Mouse (Mus musculus): ENCODE results near the gene Cdca4.
A peak's percentile ranks its signal among the peaks of the same experiment; 100 is the strongest.

Cdca4 gene

DNA sequence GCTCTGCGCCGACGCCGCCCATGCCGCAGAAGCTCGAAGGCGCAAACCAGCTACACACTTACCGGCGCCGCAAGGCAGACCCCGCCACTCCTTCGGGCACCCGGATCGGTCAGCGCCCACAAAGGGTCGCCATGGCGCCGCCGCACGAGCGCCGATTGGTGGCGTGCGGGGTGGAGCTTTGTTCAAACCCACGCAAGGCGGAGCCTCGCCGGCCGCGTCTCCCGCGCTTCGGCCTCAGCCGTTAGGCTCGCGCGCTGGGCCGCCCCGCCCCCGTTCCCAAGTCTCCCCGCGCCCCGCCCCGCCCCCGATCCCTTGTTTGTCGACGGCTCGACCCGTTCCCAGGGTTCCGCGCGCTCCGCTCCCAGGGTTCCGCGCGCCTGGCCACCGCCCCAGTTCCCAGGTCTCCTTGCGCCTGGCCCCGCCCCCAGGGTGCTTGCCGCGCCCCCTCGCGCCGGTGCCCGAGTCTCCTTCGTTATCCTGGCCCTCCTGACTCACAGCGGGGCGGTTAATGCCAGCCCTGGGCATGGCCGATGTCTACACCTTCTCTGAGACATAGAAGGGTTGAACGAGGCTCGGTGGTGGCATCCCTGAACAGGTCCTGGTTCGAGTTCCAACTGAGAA, at the start of gene Cdca4:
Cdca4 (minus strand) TSS at position 180 of the 621 bp plus-strand sequence.
- peak; percentile 90 for DNase-seq (ENCODE audit: low read depth)

DNA sequence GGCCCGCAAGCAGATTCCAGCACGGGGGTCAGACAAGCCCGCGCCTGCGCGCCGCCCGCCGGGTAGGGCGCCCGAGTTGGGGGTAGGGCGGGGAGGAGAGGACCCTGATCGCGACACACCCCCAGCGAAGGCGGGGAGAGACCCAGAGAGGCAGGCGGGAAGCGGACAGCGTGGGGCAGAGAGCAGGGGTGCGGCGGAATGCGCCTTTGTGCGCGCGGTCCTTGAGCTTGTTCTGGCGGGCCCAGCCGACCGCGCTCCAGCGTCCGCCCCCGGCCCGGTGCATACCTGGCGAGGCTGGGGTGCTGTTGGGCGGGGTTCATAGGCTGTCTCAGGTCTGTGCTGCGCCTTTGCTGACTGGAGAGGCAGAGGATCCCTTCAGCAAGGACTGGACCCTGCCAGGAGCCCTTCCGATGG, 48.4 kb upstream of the Cdca4 start:
- DNase-seq (ENCODE audit: low read depth), result no peak

DNA sequence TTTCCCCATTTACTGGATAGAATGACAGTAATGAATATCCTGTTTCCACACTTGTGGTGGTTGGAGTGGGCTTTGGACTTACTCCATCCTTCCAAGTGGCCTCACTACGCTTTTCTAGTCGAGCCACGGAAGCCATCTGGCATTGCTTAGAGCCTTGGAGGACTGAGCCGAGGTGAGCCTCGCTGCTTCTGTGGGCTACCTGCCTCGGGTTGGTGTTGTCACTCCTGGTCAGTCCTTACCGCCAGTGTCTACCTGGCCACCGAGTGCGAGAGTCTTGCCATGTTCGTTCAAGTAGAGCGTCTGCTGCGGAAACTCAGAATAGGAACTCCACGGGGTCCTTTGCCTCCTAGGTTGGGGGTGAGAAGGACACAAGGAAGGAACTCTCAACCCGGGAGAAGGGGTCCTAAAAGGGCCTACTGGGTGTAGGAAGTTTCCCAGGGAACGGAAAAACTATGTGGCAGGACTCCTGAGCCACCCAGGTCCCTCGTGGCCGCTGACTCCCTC, 47.9 kb upstream of the Cdca4 start:
- no peak for DNase-seq (ENCODE audit: low read depth)

DNA sequence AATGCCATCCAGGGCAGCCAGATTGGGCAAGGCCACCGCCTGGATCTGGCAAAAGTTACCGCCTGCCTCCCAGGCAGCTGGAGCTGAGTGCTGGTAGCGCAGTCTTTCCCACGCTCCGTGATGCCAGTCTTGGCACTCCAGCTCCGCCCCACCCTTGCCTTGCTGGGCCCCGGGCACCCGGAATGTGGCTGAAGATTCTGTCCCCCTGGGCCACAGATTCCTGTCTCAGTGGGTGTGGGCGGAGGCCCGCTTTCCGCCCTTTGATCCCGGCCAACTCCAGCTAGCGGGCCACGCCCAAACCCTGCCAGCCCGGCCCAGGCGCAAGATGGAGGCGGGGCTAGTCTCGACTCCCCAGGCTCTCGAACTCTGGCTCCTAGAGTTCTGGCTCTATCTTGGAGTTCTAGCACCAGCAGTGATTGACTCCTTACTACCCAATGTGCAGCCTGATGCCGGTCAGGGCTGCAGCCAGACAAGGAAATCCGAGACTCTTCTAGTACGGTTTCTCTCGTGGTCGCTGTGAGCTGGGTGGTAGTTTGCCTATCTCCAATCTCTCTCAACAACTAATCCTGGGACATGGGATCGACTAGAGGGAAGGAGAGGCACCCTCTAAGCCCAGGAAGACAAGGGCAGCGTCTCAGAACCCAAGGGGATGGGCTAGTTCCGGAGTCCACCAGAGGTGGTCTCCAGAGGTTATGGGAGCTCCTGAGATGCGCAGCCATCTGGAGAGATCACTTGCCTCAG, 47.3 kb upstream of the Cdca4 start:
- peak; percentile 71 for DNase-seq (ENCODE audit: low read depth)

DNA sequence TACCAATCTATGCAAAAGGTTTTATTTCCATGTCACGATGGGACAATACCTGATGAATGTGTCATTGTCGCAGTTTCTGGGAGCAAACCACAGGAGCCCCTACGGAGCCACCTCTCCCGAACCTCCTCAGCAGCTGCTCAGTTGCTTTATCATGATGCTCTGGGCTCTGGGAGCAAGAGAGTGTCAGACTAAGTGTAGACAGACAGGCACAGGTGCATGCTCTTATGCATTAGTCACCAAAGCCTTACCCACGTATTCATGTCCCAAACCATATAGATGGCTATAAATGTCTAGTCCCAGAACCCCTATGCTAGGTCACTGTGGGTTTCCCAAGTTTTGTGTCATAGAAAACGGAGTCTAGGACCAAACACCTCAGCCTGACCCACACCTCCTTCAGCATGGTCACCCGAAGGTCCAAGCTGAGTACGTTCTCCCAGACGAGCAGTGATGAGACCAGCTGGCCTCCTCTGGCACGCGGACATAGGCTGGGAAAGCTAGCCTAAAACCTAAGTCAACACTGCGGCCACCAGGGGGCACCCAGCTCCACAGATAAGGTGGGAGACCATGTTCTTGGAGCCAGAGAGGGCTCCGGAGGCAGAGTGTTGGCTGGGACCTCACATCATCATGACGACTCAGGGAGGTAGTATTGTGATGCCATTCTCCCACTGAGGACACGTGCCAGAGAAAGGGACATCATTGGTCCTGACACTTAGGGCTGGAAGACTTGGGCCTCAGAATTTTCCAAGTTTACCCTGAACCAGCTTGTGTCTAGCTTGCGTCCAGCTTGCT, 46.2 kb upstream of the Cdca4 start:
- peak; percentile 70 for DNase-seq (ENCODE audit: low read depth)

DNA sequence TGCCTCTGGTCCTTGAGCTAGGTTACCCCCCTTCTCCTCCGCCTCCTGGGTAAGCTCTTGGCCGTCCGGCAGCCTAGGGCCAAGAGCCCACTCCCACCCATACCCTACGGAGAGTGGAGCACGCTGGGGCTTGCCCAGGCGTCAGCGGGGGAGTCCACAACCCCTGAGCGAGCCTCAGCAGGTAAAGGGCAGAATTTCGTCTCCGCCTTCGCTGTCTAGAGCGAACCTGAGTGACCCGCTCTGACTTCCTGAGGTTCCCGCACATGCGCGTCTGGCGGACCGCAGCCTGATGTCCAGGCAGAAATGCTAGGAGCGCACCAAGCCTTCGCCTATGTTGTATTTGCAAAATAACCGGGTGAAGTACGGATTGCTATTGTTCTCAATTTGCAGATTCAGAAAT, 45.0 kb upstream of the Cdca4 start:
- DNase-seq (ENCODE audit: low read depth), result no peak

DNA sequence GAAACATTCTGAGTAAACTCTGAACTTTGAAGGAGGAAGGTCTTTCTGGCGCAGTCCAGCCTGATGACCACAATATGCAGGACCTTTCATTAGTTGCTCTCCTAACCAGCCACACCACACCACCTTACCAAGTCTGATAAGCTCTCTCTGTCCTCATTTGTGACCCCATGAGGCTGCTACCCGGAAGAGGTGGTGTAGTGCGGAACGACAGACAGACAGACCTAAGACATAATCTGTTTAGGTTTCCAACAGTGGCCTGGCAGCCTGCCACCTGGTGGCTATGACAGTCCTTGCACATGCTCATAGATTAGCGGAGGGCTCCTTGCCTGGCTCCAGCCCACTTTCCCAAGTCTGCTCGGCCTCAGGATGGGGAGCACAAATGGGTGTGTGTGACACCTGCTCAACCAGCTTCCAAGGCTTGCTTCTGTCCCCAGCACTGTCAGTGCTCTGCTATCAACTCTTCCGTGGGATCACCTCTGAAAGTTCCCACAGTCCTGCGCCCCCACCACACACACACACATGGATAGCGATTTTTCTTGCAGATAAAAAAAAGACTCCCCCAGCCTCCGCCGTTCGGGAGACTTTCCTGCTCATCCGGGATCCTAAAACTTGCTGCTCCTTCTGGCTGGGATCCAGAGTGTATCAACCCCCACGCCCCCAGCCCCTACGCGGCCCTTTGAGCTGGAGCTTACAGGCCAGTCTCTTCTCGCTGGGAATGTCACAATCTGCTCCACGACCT, 44.4 kb upstream of the Cdca4 start:
- DNase-seq (ENCODE audit: low read depth), result no peak

DNA sequence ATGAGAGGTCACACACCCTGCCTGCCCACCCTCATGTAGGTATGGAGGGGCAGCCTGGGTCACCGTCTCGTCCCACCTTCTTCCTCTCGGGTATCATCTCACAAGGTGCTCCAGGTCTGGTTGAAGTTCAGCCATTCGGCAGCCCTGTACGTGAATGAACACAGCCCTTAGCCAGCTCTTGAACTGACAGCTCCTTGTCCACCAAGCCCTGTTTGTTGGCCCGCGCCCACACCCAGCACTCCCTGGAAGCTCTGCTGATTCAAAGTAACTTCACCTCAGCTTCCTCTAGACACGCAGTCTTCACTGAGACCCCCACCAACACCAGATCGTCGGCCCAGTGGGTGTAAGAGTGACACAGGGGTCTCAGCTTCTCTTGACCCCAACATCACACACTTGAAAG, 43.8 kb upstream of the Cdca4 start:
- DNase-seq (ENCODE audit: low read depth), result no peak

DNA sequence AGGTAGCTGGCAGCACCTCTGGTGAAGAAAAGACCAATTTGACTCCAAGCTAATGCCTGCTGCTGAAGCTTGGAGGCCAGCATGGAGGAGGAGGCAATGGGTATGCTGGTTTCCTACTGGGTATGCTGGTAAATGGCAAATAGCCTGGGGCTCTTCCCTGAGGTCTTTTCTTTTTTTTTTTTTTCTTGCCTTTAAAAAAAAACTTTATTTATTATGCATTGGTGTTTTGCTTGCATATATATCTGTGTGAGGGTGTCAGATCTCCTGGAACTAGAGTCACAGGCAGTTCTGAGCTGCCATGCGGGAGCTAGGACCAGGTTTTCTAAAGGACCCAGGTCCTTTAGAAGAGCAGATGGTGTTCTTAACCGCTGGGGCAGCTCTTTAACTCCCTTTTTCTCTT, 42.0 kb upstream of the Cdca4 start:
- no peak for DNase-seq (ENCODE audit: low read depth)

DNA sequence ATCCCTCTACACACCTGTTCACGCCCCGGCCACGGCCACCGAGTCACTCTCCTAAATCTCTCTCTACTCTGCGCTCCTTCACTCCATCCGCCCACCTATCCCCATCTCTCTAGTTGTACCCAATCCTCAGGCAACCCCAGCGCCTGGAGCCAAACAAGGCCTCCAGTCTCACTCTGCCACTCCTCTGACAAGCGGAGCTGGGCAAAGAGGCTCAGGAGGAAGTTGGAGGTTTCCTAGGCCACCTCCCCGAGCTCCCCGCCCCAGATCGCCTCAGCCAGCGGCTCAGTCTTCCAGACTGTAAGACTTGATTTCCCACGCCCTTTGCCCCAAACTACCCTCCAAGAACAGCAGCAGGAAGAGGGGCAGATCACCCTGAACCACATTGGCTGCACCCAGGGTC, 41.6 kb upstream of the Cdca4 start:
- no peak for DNase-seq (ENCODE audit: low read depth)

DNA sequence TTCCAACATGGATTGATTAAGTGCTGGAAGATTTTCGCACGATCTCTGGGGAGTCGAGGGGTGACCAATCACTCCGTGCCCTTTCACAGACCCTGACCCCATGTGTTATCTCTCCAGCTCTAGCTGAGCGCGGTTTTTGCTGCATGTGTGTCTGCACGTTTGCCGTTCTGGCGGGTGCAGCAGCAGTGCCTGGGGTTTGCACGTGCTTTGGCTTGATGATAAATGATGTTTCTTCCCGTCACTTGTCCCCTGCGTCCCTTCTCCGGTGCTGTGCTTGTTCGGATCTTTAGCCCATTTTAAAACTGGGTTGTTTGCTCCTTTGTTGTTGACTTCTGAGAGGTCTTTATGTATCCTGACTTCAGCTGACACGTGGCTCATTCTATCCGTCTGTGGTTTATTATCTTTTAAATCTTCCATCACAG, 40.6 kb upstream of the Cdca4 start:
- no peak for DNase-seq (ENCODE audit: low read depth)

DNA sequence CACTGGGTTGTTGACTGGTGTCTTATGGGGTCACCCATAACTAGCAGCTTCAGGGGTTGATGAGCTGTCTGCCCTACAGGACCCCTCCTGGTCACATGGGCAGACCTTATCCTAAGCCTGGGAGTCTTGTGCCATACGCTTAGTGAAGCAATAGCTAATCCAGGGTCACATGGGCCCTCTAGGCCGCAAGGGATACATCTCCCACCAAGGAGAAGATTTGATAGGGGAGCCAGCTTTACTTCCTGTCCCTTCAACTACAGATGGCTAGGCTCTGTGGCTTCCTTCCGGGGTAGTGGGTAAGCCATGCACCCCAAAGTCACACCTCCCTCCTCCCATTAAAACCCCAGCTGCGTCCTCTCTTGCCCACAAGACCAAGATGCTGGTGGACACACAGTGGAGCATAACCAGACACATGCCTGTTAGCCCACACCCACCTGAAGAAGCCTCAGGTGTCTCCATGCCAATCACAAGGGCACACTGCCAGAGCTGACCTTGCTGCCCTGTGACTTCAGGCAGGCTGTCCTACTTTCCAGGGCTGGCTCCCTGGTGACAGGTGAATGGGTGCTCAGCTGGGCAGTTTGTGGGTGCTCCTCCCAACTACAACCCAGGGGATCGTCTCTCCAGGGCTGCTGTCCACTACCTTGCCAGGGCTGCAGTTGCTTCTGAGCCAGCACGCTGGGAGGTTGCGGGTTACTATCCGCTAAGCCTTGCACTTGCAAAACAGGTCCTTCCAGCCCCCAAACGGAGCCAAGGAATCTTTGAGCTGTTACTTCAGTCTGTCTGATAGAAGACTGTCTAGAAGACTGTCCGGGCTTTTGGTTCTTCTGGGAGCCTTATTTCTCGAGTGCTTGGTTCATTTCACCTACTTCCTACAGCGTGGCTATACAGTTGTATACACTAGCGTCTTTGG, 39.2 kb upstream of the Cdca4 start, which contains the start of gene Gpr132:
Gpr132 (minus strand) TSS at position 51 of the 910 bp plus-strand sequence.
- DNase-seq (ENCODE audit: low read depth), result no peak

DNA sequence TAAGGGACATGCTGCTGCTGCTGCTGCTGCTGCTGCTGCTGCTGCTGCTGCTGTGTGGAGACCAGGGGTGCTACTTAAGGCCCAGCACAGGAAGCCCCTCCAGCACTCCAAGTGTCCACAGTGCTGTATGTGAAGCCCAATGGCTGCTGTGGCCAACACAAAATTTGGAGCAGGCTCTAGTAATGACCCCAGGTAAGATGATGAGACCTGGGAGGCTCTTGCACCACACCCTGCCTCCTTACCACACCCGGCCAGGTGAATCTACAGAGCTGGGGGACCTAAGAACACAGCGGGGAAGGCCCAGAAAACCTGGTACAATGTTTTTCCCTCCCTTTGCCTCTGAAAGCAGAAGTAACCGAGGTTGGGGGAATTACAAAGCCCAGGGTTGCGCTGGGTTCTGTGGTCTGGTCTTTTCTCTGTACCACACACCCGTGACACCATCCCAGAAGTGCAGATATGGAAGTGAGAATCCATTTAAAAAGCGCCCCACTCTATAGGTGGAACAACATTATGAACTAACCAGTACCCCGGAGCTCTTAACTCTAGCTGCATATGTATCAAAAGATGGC, 38.0 kb upstream of the Cdca4 start:
- no peak for DNase-seq (ENCODE audit: low read depth)

DNA sequence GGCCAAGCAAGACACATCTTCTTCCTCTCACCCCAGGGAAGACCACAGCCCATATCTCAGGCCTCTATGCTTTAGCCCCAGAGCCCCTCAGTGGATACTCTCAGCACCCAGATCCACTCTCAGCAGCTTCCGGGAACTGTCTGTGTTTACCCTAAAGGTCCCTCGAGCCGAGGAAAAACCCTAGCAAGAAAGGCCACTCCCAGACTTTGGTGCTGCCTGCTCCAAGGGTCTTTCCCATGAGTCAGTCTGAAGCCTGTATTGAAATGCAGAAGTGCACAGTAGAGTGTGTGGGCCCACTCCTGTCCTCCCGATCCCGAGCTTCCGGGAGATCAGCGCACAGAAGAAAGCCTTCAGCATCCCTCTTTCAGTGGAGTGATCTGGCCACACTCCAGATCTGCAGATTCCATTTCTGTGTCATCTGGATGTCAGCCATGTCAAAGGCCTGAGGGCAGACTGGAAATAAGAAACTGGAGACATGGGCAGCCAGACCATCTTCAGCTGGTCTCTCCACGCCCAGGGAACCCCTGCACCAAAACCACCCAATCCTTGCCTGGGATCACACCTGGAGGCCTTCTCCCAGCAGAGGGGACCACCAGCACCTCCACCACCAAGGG, 37.4 kb upstream of the Cdca4 start:
- DNase-seq (ENCODE audit: low read depth), result no peak

DNA sequence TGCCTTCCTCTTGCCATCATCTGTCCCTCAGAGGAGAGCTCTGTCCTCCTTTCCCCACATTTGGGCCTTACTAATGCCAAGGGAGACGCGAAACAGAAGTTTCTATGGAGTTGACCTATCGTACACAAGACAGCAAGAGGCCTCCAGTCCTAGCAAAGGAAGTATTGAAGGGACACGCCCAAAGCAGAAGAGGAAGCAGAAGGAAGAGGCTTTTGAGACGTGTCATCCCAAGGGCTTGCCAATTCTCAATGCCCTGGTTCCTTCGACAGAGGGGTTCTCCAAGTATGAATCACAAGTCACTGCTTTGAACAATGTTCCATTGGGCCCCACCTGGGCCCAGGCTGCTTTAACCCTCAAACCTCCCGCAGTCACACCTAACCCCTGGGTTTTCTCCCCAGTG, 35.6 kb upstream of the Cdca4 start:
- DNase-seq (ENCODE audit: low read depth), result no peak

DNA sequence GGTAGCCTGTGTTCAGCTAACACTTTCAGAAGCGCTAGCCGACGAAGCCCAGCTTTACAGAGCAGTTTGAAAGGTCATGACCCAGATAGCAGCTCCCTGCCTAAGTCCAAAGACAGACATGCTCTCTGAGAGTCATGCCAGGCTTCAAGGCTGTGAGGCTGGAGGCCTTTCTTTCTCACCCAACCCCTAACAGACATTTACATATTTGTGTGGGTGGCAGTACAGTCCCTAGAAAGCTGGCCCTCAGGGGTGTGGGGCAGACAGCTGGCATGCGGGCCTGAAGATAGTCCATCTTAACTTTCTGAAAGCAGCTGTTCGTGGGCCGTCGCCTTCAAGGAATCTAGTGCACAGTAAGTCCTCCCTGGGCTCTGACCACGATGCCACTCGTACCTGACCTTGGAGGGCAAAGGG, 32.7 kb upstream of the Cdca4 start:
- DNase-seq (ENCODE audit: low read depth), result no peak

DNA sequence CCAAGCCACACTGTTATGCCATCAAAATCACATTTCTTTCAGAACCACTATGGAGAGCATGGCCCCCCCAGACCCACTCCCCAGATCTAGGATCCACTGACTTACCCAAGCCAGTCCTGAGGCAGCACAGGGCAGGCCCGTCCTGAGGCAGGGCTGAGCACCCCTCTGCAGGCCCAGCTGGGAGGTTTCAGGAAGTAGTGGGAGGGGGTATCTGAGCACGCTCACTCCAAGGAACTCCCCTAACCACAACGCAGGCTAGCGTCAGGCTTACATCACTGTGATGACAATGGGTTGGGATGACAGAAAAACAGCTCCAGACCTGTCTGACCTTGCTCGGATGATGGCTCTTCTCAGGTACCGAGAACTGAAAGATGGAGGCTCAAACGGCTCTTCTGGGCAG, 31.5 kb upstream of the Cdca4 start:
- DNase-seq (ENCODE audit: low read depth), result no peak

DNA sequence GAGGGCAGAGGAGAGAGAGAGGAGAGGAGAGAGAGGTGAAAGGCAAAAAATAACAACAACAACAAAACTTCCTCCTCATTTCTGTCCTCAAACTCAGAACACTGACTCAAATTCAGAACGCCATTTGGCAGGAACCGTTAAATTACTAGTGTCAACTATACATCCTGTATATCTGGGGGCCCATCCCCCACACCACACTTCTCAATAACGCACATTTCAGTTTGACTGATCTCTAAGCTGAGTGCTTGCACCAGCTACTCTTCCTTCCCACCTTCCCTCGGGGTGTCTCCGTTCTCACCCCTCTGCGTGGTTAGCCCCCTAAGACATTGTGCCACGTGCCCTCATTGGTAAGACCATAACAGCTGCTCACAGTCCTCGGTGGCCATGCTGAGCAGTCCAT, 30.7 kb upstream of the Cdca4 start:
- DNase-seq (ENCODE audit: low read depth), result no peak

DNA sequence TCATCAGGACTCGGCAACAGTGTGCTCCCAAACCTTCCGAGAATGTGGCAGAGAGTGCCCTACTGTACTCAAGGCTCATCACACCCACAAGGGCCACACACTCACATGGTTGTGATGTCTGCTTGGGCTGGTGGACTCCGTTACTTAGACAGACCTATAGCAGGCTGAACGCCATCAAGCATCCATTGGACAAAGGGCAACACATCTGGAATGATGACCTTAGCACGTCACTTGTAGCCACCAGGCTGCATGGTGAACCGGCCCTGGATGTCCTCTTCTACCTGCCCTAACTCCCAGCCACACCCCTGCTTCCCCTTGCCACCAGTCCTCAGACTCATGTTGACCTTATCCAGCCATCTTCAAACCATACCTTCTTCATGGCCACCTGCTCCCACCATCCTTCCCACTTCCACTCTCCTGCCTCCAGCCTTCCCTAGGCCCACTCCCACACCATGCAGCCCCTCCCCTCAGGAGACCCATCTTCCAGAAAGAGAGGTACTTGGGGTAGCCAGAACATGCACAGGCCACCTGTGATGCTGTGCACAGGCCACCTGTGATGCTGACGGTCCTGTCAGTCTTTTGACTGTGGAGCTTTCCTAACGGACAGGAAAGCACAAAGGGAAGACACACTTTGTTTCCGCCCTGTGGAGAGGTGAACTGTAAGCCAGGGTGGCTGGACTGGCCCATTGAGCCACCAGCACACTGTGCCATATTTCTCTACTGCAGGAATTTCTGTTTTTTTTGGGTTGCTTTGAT, 29.5 kb upstream of the Cdca4 start:
- no peak for DNase-seq (ENCODE audit: low read depth)

Data from fibroblast of lung, adult 2 months (primary cell).